Mouse (Mus musculus) bone marrow macrophage, adult 2 months (primary cell): ENCODE data around the gene Ccpg1.

Experiments used
- CTCF ChIP-seq: IDR thresholded peaks from 2 replicates; pipeline ENCODE4 v1.5.1; 2012; ENCODE audit warnings: low read depth, mild to moderate bottlenecking, low read length, moderate library complexity
- POLR2A ChIP-seq: IDR thresholded peaks from 2 replicates; pipeline ENCODE4 v1.6.1; 2012; ENCODE audit warnings: mild to moderate bottlenecking, low read depth, low read length, borderline replicate concordance

GRCm38 (mm10) chr9:73040080-73040479 lies 54.9 kb downstream of the Ccpg1 start, which contains the start of gene Pigb:
- TF ChIP-seq POLR2A (no peak), CTCF (no peak)
